Mouse (Mus musculus) embryonic fibroblast, embryonic 13.5 days (primary cell): Measurements from ENCODE around the gene Atp13a5.

Experiments used
- CTCF ChIP-seq: IDR thresholded peaks from 2 replicates; pipeline ENCODE4 v1.5.1; 2011; ENCODE audit warnings: mild to moderate bottlenecking, control low read depth, low read length, moderate library complexity, borderline replicate concordance; ENCODE audit not compliant: insufficient read depth
- POLR2A ChIP-seq: IDR thresholded peaks from 2 replicates; pipeline ENCODE4 v1.6.1; 2011; ENCODE audit warnings: low read depth, mild to moderate bottlenecking, control low read depth, low read length, moderate library complexity

DNA sequence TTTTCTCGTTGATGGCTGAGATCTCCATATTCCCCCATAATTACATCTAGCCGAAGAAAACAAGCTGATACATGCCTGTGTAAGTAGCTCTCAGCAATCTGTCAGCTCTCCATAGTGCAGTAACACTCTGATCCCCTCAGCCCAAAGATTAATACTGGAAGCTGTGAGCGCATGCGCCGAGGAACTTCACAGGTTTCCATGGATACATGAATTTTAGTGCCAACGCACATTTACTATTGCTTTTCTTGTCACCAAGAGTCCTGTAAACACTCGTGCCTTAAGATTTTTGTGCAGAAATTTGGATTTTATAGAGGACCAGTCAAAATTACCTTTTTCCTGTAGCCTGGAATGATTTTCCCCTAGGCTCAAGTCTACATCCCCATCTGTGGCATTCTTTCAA, 173.7 kb downstream of the Atp13a5 start:
- TF ChIP-seq CTCF (no peak), POLR2A (no peak)
